Comparison of ENCODE assay signal across 26 mouse cellular contexts in genomic region chr10:92289230-92289629, GRCm38 (mm10).
DNase-seq lines count a peak whose midpoint lies in the region; ATAC-seq and TF ChIP-seq lines count a peak whose summit lies in the region.
"Had no signal": no experiment of that assay in that cellular context is flagged by ENCODE, and none has a peak within 500 bp of the region (broad histone marks: within the 10 kb centered on the region; RNA-seq: fewer than 3 reads in every experiment).

No protein-coding gene starts in this region.

- H3K9me3 ChIP-seq in midbrain, embryonic 10.5 days (replicated peaks): no peaks in the 10 kb centered on the region
- H3K9me3 ChIP-seq in midbrain, embryonic 16.5 days (replicated peaks; ENCODE audit: control insufficient read depth, low read length, poor library complexity, severe bottlenecking): no peaks in the 10 kb centered on the region
- H3K9me3 ChIP-seq in lung, postnatal 0 days (ENCODE audit: low read length): no peaks in the 10 kb centered on the region
- H3K9me3 ChIP-seq in forebrain, embryonic 10.5 days: no peaks in the 10 kb centered on the region
- H3K9me3 ChIP-seq: embryonic facial prominence, embryonic 12.5 days; forebrain, embryonic 15.5 days; heart, embryonic 15.5 days; kidney, embryonic 15.5 days; limb, embryonic 13.5 days; neural tube, embryonic 13.5 days; stomach, embryonic 15.5 days had no signal

- H3K27me3 ChIP-seq in midbrain, embryonic 10.5 days (ENCODE audit: low read depth, poor library complexity, severe bottlenecking): no peaks in the 10 kb centered on the region
- no peaks in the 10 kb centered on the region for H3K27me3 ChIP-seq in midbrain, embryonic 16.5 days (ENCODE audit: control insufficient read depth, insufficient read depth, low read depth, low read length)
- no peaks in the 10 kb centered on the region for H3K27me3 ChIP-seq in lung, postnatal 0 days (replicated peaks; ENCODE audit: insufficient read depth, low read length)
- H3K27me3 ChIP-seq in forebrain, embryonic 10.5 days (ENCODE audit: poor library complexity, severe bottlenecking): no peaks in the 10 kb centered on the region
- H3K27me3 ChIP-seq: embryonic facial prominence, embryonic 12.5 days; forebrain, embryonic 15.5 days; heart, embryonic 15.5 days; kidney, embryonic 15.5 days; limb, embryonic 13.5 days; neural tube, embryonic 13.5 days; stomach, embryonic 15.5 days had no signal

- TF ChIP-seq CTCF in lung, postnatal 0 days (IDR thresholded peaks at IDR 0.05): 0 out of 2 replicates have a peak, but pooled peaks have one; percentile 3

- H3K4me1 ChIP-seq in midbrain, embryonic 10.5 days: peaks cover 12% of the 10 kb centered on the region; the same call in 1 of the 2 replicates
- H3K4me1 ChIP-seq in midbrain, embryonic 16.5 days (ENCODE audit: control insufficient read depth, insufficient read depth, low read length): no peaks in the 10 kb centered on the region
- no peaks in the 10 kb centered on the region; the same call in 1 of the 2 replicates for H3K4me1 ChIP-seq in lung, postnatal 0 days (ENCODE audit: insufficient read depth, low read depth, low read length)
- peaks cover 13% of the 10 kb centered on the region for H3K4me1 ChIP-seq in forebrain, embryonic 10.5 days
- H3K4me1 ChIP-seq: embryonic facial prominence, embryonic 12.5 days; forebrain, embryonic 15.5 days; heart, embryonic 15.5 days; limb, embryonic 13.5 days; neural tube, embryonic 13.5 days; stomach, embryonic 15.5 days had no signal

- ATAC-seq in midbrain, embryonic 16.5 days: no peak
- ATAC-seq in lung, postnatal 0 days: peak; percentile 84
- ATAC-seq: forebrain, embryonic 15.5 days; inflammation-experienced regulatory T-cells, adult 6 months had no signal

- TF ChIP-seq EP300 in lung, postnatal 0 days (IDR thresholded peaks at IDR 0.05): peak; percentile 79

- DNase-seq in midbrain, embryonic 10.5 days (ENCODE audit: low spot score): peak; percentile 14
- peak; percentile 81 for DNase-seq in ZHBTc4 (ENCODE audit: low read depth, low spot score)
- peak; percentile 85 for DNase-seq in lung, postnatal 0 days (ENCODE audit: low spot score)
- peak; percentile 10 to 30 for DNase-seq in lung, postnatal 4 days
- no peak for DNase-seq in gastrocnemius, adult 8-10 months (ENCODE audit: low spot score in 2 of 2)
- DNase-seq in forebrain, embryonic 10.5 days (ENCODE audit: extremely low spot score, low spot score): no peak
- DNase-seq: adrenal gland, postnatal 14 days; B cell, adult 2 months; cerebellum, adult 11-12 months; cerebellum, adult 9-11 months; embryo, embryonic 11 days; kidney, adult 11 months; kidney, postnatal 25 days; right cerebral cortex, postnatal 14 days; thymus, postnatal 14 days had no signal

- no peak overlapping the region for H3K4me3 ChIP-seq in midbrain, embryonic 10.5 days
- no peak overlapping the region for H3K4me3 ChIP-seq in midbrain, embryonic 16.5 days (ENCODE audit: low read depth, low read length)
- H3K4me3 ChIP-seq in lung, postnatal 0 days (ENCODE audit: low read depth, low read length): no peak overlapping the region
- H3K4me3 ChIP-seq in forebrain, embryonic 10.5 days: no peak overlapping the region
- H3K4me3 ChIP-seq: embryonic facial prominence, embryonic 12.5 days; forebrain, embryonic 15.5 days; heart, embryonic 15.5 days; kidney, embryonic 15.5 days; limb, embryonic 13.5 days; neural tube, embryonic 13.5 days; stomach, embryonic 15.5 days had no signal

- 53% methylated on average over 5 of the region's 5 CpGs for WGBS in midbrain, embryonic 10.5 days
- WGBS in midbrain, embryonic 16.5 days: 43% methylated on average over 5 of the region's 5 CpGs
- 38% methylated on average over 5 of the region's 5 CpGs for WGBS in lung, postnatal 0 days
- 61% methylated on average over 5 of the region's 5 CpGs for WGBS in forebrain, embryonic 10.5 days

- H3K27ac ChIP-seq in midbrain, embryonic 10.5 days (replicated peaks): peak overlapping the region; percentile 42
- H3K27ac ChIP-seq in midbrain, embryonic 16.5 days (ENCODE audit: low read length): no peak overlapping the region
- no peak overlapping the region for H3K27ac ChIP-seq in lung, postnatal 0 days (ENCODE audit: low read length)
- no peak overlapping the region for H3K27ac ChIP-seq in forebrain, embryonic 10.5 days
- H3K27ac ChIP-seq: embryonic facial prominence, embryonic 12.5 days; forebrain, embryonic 15.5 days; heart, embryonic 15.5 days; hindbrain, embryonic 14.5 days; kidney, embryonic 15.5 days; limb, embryonic 13.5 days; neural tube, embryonic 13.5 days; stomach, embryonic 15.5 days had no signal

- H3K9ac ChIP-seq in midbrain, embryonic 16.5 days (ENCODE audit: low read depth, low read length): no peak overlapping the region
- H3K9ac ChIP-seq in lung, postnatal 0 days (replicated peaks; ENCODE audit: low read depth): no peak overlapping the region
- H3K9ac ChIP-seq: embryonic facial prominence, embryonic 12.5 days; forebrain, embryonic 15.5 days; heart, embryonic 15.5 days; hindbrain, embryonic 14.5 days; kidney, embryonic 15.5 days; limb, embryonic 13.5 days; neural tube, embryonic 13.5 days; stomach, embryonic 15.5 days had no signal

- H3K36me3 ChIP-seq in midbrain, embryonic 10.5 days: no peaks in the 10 kb centered on the region
- H3K36me3 ChIP-seq in midbrain, embryonic 16.5 days (ENCODE audit: control insufficient read depth, insufficient read depth, low read length): no peaks in the 10 kb centered on the region
- no peaks in the 10 kb centered on the region for H3K36me3 ChIP-seq in lung, postnatal 0 days (ENCODE audit: insufficient read depth, low read length)
- H3K36me3 ChIP-seq in forebrain, embryonic 10.5 days (replicated peaks): no peaks in the 10 kb centered on the region
- H3K36me3 ChIP-seq: embryonic facial prominence, embryonic 12.5 days; forebrain, embryonic 15.5 days; heart, embryonic 15.5 days; kidney, embryonic 15.5 days; limb, embryonic 13.5 days; neural tube, embryonic 13.5 days; stomach, embryonic 15.5 days had no signal

- H3K4me2 ChIP-seq in midbrain, embryonic 16.5 days (ENCODE audit: low read length): no peak overlapping the region
- H3K4me2 ChIP-seq in lung, postnatal 0 days (replicated peaks; ENCODE audit: low read depth, low read length): no peak overlapping the region
- H3K4me2 ChIP-seq: embryonic facial prominence, embryonic 12.5 days; forebrain, embryonic 15.5 days; heart, embryonic 15.5 days; hindbrain, embryonic 14.5 days; kidney, embryonic 15.5 days; limb, embryonic 13.5 days; liver, embryonic 11.5 days; neural tube, embryonic 13.5 days; stomach, embryonic 15.5 days had no signal

Comparison
In these comparisons a context has a peak if more than half of its experiments do, and no peak if none do; other contexts are left out.
1. DNase-seq: peak in midbrain, embryonic 10.5 days (single experiment), ZHBTc4 (single experiment), lung, postnatal 0 days (single experiment) and lung, postnatal 4 days (2 of 2); none in gastrocnemius, adult 8-10 months (0 of 2) and forebrain, embryonic 10.5 days (single experiment).